Mouse (Mus musculus): ENCODE measurements around the gene Map2k5. TPM values are rescaled to one million over a fixed set of nuclear protein-coding genes. Genes with fewer than 3 reads are reported as not detected.
A peak's percentile ranks its signal among the peaks of the same experiment; 100 is the strongest.

The Map2k5 gene
- polyA plus RNA-seq, 1 experiment from 2014 or later, result 29.1 TPM

- peaks cover 18% of the 10 kb centered on the region for H3K4me1 ChIP-seq (ENCODE audit: control insufficient read depth, insufficient read depth, low read length)
- no peaks in the 10 kb centered on the region for H3K9me3 ChIP-seq (replicated peaks; ENCODE audit: control insufficient read depth, low read length)
- H3K36me3 ChIP-seq (ENCODE audit: control insufficient read depth, insufficient read depth), result peaks cover 4% of the 10 kb centered on the region; the same call in 1 of the 2 replicates
- ATAC-seq (replicated peaks; ENCODE audit: extremely low read depth, insufficient read depth, low FRiP score), result no peak
- no peak overlapping the region for H3K4me3 ChIP-seq (ENCODE audit: low read length)
- peak overlapping the region; percentile 56; the same call in 1 of the 2 replicates for H3K27ac ChIP-seq (ENCODE audit: low read length)
- H3K27me3 ChIP-seq (ENCODE audit: control insufficient read depth, insufficient read depth, low read length), result no peaks in the 10 kb centered on the region
- peak overlapping the region; percentile 35 for H3K4me2 ChIP-seq (ENCODE audit: low read depth, low read length)
- peak overlapping the region; percentile 46 for H3K9ac ChIP-seq (ENCODE audit: low read length)
- 41% methylated on average over 7 of the region's 7 CpGs for WGBS
Observed at GRCm38 (mm10) chr9:63295551-63295958, 82.1 kb downstream of the Map2k5 start.

GRCm38 (mm10) chr9:63294846-63295245 lies 82.9 kb downstream of the Map2k5 start:
- Histone ChIP-seq H3K9ac (ENCODE audit: low read length) (no peak overlapping the region), H3K4me3 (ENCODE audit: low read length) (no peak overlapping the region), H3K27me3 (ENCODE audit: control insufficient read depth, insufficient read depth, low read length) (no peaks in the 10 kb centered on the region), H3K4me1 (ENCODE audit: control insufficient read depth, insufficient read depth, low read length) (peaks cover 18% of the 10 kb centered on the region), H3K9me3 (replicated peaks; ENCODE audit: control insufficient read depth, low read length) (no peaks in the 10 kb centered on the region), H3K27ac (ENCODE audit: low read length) (no peak overlapping the region), H3K4me2 (ENCODE audit: low read depth, low read length) (no peak overlapping the region), H3K36me3 (ENCODE audit: control insufficient read depth, insufficient read depth) (peaks cover 4% of the 10 kb centered on the region; the same call in 1 of the 2 replicates)
- WGBS, result 73% methylated on average over 6 of the region's 6 CpGs
- ATAC-seq (replicated peaks; ENCODE audit: extremely low read depth, insufficient read depth, low FRiP score), result no peak

- no peak overlapping the region for H3K4me3 ChIP-seq (ENCODE audit: low read length)
- no peak overlapping the region for H3K9ac ChIP-seq (ENCODE audit: low read length)
- H3K27ac ChIP-seq (ENCODE audit: low read length), result no peak overlapping the region
- 69% methylated on average over 13 of the region's 13 CpGs for WGBS
- no peak overlapping the region for H3K4me2 ChIP-seq (ENCODE audit: low read depth, low read length)
- no peaks in the 10 kb centered on the region for H3K9me3 ChIP-seq (replicated peaks; ENCODE audit: control insufficient read depth, low read length)
- no peaks in the 10 kb centered on the region for H3K27me3 ChIP-seq (ENCODE audit: control insufficient read depth, insufficient read depth, low read length)
- H3K36me3 ChIP-seq (ENCODE audit: control insufficient read depth, insufficient read depth), result peaks cover 9% of the 10 kb centered on the region
- ATAC-seq (replicated peaks; ENCODE audit: extremely low read depth, insufficient read depth, low FRiP score), result no peak
- peaks cover 18% of the 10 kb centered on the region for H3K4me1 ChIP-seq (ENCODE audit: control insufficient read depth, insufficient read depth, low read length)
Observed at GRCm38 (mm10) chr9:63293781-63294480, 83.8 kb downstream of the Map2k5 start.

- no peaks in the 10 kb centered on the region for H3K9me3 ChIP-seq (replicated peaks; ENCODE audit: control insufficient read depth, low read length)
- no peak overlapping the region for H3K4me2 ChIP-seq (ENCODE audit: low read depth, low read length)
- no peak overlapping the region for H3K9ac ChIP-seq (ENCODE audit: low read length)
- no peak overlapping the region for H3K4me3 ChIP-seq (ENCODE audit: low read length)
- H3K4me1 ChIP-seq (ENCODE audit: control insufficient read depth, insufficient read depth, low read length), result no peaks in the 10 kb centered on the region
- no peak overlapping the region for H3K27ac ChIP-seq (ENCODE audit: low read length)
- ATAC-seq (replicated peaks; ENCODE audit: extremely low read depth, insufficient read depth, low FRiP score), result no peak
- 77% methylated on average over 4 of the region's 4 CpGs for WGBS
- no peaks in the 10 kb centered on the region for H3K27me3 ChIP-seq (ENCODE audit: control insufficient read depth, insufficient read depth, low read length)
- H3K36me3 ChIP-seq (ENCODE audit: control insufficient read depth, insufficient read depth), result peaks cover 9% of the 10 kb centered on the region
Observed at GRCm38 (mm10) chr9:63288676-63289075, 89.0 kb downstream of the Map2k5 start.

GRCm38 (mm10) chr9:63284392-63284791 lies 93.3 kb downstream of the Map2k5 start:
- WGBS, result 86% methylated on average over 9 of the region's 9 CpGs
- Histone ChIP-seq H3K9ac (ENCODE audit: low read length) (no peak overlapping the region), H3K36me3 (ENCODE audit: control insufficient read depth, insufficient read depth) (peaks cover 16% of the 10 kb centered on the region), H3K4me1 (ENCODE audit: control insufficient read depth, insufficient read depth, low read length) (no peaks in the 10 kb centered on the region), H3K9me3 (replicated peaks; ENCODE audit: control insufficient read depth, low read length) (no peaks in the 10 kb centered on the region), H3K27me3 (ENCODE audit: control insufficient read depth, insufficient read depth, low read length) (no peaks in the 10 kb centered on the region), H3K27ac (ENCODE audit: low read length) (no peak overlapping the region), H3K4me3 (ENCODE audit: low read length) (no peak overlapping the region), H3K4me2 (ENCODE audit: low read depth, low read length) (no peak overlapping the region)
- ATAC-seq (replicated peaks; ENCODE audit: extremely low read depth, insufficient read depth, low FRiP score), result no peak

- H3K9ac ChIP-seq (ENCODE audit: low read length), result no peak overlapping the region
- no peaks in the 10 kb centered on the region for H3K27me3 ChIP-seq (ENCODE audit: control insufficient read depth, insufficient read depth, low read length)
- ATAC-seq (replicated peaks; ENCODE audit: extremely low read depth, insufficient read depth, low FRiP score), result no peak
- no peak overlapping the region for H3K27ac ChIP-seq (ENCODE audit: low read length)
- peaks cover 11% of the 10 kb centered on the region for H3K36me3 ChIP-seq (ENCODE audit: control insufficient read depth, insufficient read depth)
- WGBS, result 87% methylated on average over 7 of the region's 7 CpGs
- no peaks in the 10 kb centered on the region for H3K9me3 ChIP-seq (replicated peaks; ENCODE audit: control insufficient read depth, low read length)
- H3K4me2 ChIP-seq (ENCODE audit: low read depth, low read length), result no peak overlapping the region
- H3K4me1 ChIP-seq (ENCODE audit: control insufficient read depth, insufficient read depth, low read length), result no peaks in the 10 kb centered on the region
- H3K4me3 ChIP-seq (ENCODE audit: low read length), result no peak overlapping the region
Observed at GRCm38 (mm10) chr9:63281996-63282395, 95.7 kb downstream of the Map2k5 start.

GRCm38 (mm10) chr9:63281086-63281485 lies 96.6 kb downstream of the Map2k5 start:
- H3K27me3 ChIP-seq (ENCODE audit: control insufficient read depth, insufficient read depth, low read length), result no peaks in the 10 kb centered on the region
- no peak overlapping the region for H3K4me2 ChIP-seq (ENCODE audit: low read depth, low read length)
- H3K27ac ChIP-seq (ENCODE audit: low read length), result no peak overlapping the region
- peaks cover 11% of the 10 kb centered on the region for H3K36me3 ChIP-seq (ENCODE audit: control insufficient read depth, insufficient read depth)
- H3K9me3 ChIP-seq (replicated peaks; ENCODE audit: control insufficient read depth, low read length), result no peaks in the 10 kb centered on the region
- H3K9ac ChIP-seq (ENCODE audit: low read length), result no peak overlapping the region
- H3K4me1 ChIP-seq (ENCODE audit: control insufficient read depth, insufficient read depth, low read length), result no peaks in the 10 kb centered on the region
- H3K4me3 ChIP-seq (ENCODE audit: low read length), result no peak overlapping the region
- ATAC-seq (replicated peaks; ENCODE audit: extremely low read depth, insufficient read depth, low FRiP score), result no peak
- WGBS, result 75% methylated on average over 2 of the region's 2 CpGs

GRCm38 (mm10) chr9:63273781-63274180 lies 103.9 kb downstream of the Map2k5 start:
- Histone ChIP-seq H3K4me1 (ENCODE audit: control insufficient read depth, insufficient read depth, low read length) (no peaks in the 10 kb centered on the region), H3K4me2 (ENCODE audit: low read depth, low read length) (no peak overlapping the region), H3K27me3 (ENCODE audit: control insufficient read depth, insufficient read depth, low read length) (no peaks in the 10 kb centered on the region), H3K9me3 (replicated peaks; ENCODE audit: control insufficient read depth, low read length) (no peaks in the 10 kb centered on the region), H3K9ac (ENCODE audit: low read length) (no peak overlapping the region), H3K4me3 (ENCODE audit: low read length) (no peak overlapping the region), H3K27ac (ENCODE audit: low read length) (no peak overlapping the region), H3K36me3 (ENCODE audit: control insufficient read depth, insufficient read depth) (0 out of 2 replicates have a peak, but pooled peaks cover 2% of the 10 kb centered on the region)
- ATAC-seq (replicated peaks; ENCODE audit: extremely low read depth, insufficient read depth, low FRiP score), result no peak
- WGBS, result 64% methylated on average over 6 of the region's 6 CpGs

- no peaks in the 10 kb centered on the region for H3K4me1 ChIP-seq (ENCODE audit: control insufficient read depth, insufficient read depth, low read length)
- no peaks in the 10 kb centered on the region for H3K9me3 ChIP-seq (replicated peaks; ENCODE audit: control insufficient read depth, low read length)
- WGBS, result 76% methylated on average over 3 of the region's 3 CpGs
- H3K27me3 ChIP-seq (ENCODE audit: control insufficient read depth, insufficient read depth, low read length), result no peaks in the 10 kb centered on the region
- H3K4me3 ChIP-seq (ENCODE audit: low read length), result no peak overlapping the region
- no peak for ATAC-seq (replicated peaks; ENCODE audit: extremely low read depth, insufficient read depth, low FRiP score)
- 0 out of 2 replicates have a peak, but pooled peaks cover 2% of the 10 kb centered on the region for H3K36me3 ChIP-seq (ENCODE audit: control insufficient read depth, insufficient read depth)
- H3K27ac ChIP-seq (ENCODE audit: low read length), result no peak overlapping the region
- H3K9ac ChIP-seq (ENCODE audit: low read length), result no peak overlapping the region
- H3K4me2 ChIP-seq (ENCODE audit: low read depth, low read length), result no peak overlapping the region
Observed at GRCm38 (mm10) chr9:63269839-63270238, 107.9 kb downstream of the Map2k5 start.

All from heart, embryonic 16.5 days (tissue).